Mouse (Mus musculus): ENCODE measurements around the gene Phyh.

The Phyh gene

DNA sequence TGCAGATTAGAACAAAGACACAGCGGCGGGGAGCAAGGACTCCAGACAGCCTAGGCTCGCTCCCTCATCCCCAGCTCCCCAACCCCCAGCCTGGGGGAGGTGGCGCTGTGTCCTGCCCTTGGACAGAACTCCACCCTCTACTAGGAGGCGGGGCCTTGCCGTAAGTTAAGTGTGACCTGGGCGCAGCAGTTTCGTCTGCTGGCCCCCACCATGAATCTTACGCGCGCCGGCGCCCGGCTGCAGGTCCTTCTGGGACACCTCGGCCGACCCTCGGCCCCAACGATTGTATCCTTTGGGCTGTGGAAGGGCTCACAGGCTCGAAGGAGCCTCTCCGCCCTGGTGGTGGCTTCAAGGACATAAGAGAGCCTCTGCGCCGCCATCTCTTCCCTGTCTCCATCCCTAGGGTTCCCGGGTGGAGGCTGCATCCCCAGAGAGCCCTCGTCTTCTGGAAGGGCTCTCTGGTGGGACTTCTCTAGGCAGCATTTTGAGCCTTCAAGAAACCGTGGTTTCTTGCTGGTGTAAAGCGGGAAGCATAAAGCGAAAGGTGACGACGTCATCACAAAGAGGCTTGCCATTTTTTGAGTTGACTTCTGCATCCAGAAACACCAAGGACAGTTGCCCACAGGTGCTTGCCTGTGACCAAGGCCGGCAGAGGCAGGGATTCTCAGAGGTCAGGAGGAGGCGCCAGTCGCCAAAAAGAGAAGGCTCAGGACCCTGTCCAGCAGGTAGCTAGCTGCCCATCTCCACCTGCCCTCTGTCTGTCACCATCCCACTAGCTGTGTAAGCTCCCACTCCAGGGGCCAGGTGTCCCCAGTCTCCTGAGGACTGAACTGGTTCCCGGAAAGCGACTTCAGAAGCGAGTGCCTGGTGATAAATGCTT lies at the start of gene Phyh:
Gene Phyh (plus strand): TSS at position 160 of the 880 bp plus-strand sequence.
- DNase-seq (ENCODE audit: low spot score in 2 of 2), result peak; percentile 72 to 79

DNA sequence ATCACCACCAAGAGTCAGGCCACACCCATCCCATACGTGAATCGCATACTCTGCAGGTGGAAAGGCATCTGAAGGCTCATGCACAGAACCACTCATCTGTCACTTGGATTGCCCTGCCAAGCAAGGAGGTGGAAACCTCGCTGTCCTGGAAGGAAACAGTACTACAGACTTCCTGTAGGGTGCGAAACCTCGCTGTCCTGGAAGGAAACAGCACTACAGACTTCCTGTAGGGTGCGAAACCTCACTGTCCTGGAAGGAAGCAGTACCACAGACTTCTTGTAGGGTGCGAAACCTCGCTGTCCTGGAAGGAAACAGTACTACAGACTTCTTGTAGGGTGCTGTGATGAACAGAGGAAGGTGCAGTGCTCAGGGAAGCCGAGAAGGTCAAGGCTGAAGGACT lies 46.1 kb upstream of the Phyh start:
- DNase-seq (ENCODE audit: low spot score in 2 of 2), result no peak

DNA sequence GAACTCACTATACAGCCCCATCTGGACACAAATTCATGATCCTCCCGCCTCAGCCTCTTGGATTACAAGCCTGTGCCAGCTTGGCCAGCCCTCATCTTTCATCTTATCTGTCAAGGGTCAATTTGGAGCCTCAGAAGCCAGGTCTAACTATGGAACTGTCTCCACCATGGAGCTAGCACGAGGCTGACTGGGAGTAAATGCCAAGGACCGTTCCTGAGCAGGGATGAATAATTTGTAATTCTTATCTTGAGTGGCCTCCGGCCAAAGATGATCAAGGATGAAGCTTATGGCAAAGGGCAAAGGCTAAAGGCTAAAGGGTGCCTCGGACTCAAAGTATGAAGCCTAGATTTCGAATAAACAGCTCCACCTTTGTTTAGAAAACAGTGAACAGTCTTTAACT lies 45.5 kb upstream of the Phyh start:
- no peak for DNase-seq (ENCODE audit: low spot score in 2 of 2)

DNA sequence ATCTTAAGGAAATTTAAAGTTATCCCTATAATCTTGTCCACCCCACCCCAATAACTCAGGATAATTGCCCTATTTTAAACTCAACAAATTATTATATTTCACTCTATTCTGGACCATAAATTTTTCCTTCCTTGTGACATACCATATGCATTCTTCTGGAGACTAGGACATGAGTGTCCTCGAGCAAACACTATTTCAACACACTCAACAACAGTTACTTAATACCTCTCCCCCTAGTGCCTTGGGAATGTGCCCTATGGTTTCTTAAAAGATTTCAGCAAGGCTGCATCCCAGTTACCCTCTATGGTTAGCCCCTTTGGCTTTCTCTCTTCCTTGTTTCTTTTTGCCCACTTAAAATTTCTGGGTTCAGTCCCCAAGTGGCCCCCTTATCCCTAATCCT lies 43.7 kb upstream of the Phyh start:
- no peak for DNase-seq (ENCODE audit: low spot score in 2 of 2)

DNA sequence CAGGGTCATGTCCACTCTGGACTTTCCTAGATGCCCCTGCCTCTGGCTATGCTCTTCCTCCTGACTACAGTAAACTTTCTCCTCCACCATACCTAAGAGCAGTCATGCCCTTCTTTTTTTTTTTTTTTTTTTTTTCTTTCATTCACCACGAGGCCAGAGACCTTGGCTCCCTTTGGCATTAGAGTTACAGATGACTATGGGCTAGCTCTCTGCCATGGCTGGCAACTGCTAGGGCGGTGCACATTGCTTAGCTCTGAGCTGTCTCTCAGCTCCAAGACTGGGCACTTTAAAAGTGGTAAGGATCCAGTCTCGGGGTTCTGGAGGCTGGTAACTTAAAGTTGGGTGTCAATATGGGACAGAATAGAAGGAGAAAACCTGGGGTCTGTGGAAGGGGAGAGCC lies 42.7 kb upstream of the Phyh start:
- DNase-seq (ENCODE audit: low spot score in 2 of 2), result no peak

DNA sequence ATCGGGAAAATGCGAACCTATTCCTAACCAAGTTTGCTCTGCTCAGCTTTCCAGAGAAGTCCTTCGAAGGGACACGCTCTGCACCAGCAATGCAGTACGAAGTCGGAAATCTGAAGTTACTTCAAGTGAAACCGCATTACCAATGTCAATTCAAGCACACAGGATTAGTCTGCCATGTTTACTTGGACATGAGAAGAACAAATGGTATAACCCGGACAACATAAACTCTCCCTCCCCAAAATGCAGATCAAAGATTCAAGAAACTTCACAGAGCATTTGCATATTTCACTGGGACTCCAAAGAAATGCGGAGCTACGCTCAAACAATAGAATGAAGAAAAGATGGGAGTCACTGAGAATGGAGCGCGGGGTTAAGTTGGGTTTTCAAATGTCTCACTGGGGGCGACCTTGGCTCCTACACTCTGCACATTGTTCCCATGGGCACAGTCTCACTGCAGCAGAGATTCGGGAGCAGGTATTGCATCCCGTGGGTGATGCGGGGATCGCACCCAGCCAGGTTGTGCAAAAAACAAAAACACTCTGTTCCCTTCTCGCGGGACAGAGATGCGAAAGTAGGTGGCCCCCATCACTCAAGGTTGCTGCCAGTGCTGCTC lies 38.0 kb upstream of the Phyh start:
- peak in 1 of 2 experiments; percentile 33 for DNase-seq (ENCODE audit: low spot score in 2 of 2)

DNA sequence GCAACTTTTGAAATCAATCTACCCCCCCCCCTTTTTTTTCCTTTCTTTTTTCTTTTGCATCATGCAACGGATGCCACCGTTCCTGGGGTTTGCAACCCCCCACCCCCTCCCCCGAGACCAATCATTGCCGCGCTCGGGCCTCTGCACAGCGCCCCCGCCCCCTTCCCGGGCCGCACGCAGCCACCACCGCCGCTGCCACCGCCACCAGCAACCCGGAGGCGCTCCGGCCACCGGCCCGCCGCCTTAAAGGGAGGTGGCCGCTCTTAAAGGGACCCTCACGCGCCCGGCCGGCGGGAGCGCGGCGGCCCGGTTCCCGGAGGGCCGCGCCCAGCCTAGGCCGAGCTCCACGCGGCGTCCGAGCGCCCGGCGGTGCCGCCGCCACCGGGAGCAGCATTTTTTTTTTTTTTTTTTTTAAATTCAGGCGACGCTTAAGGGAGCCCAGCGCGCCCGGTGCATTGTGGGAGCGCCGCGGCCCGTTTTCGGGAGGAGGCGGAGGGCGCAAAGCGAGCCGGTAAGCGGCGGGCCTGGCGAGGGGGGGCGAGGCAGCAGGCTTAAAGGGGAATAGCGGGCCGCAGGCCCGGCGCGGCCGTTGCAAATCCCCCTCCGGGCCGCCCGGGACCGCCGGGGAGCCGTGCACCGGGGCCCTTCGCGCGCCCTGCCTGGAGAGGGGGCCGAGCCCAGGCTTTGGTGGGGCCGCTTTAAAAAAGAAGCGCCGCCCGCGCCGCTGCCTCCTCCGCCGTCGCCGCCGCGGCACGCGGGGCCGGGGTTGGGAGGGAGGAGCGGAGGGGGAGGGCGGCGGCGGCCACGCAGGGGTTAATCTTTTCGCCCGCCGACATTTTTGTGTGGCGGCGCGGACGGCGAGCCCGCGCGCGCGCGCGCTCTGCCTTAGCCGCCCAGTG lies 37.2 kb upstream of the Phyh start, which contains the start of gene Sephs1:
Gene Sephs1 (plus strand): TSS at position 215 of the 899 bp plus-strand sequence.
- DNase-seq (ENCODE audit: low spot score in 2 of 2), result peak; percentile 65 to 77

DNA sequence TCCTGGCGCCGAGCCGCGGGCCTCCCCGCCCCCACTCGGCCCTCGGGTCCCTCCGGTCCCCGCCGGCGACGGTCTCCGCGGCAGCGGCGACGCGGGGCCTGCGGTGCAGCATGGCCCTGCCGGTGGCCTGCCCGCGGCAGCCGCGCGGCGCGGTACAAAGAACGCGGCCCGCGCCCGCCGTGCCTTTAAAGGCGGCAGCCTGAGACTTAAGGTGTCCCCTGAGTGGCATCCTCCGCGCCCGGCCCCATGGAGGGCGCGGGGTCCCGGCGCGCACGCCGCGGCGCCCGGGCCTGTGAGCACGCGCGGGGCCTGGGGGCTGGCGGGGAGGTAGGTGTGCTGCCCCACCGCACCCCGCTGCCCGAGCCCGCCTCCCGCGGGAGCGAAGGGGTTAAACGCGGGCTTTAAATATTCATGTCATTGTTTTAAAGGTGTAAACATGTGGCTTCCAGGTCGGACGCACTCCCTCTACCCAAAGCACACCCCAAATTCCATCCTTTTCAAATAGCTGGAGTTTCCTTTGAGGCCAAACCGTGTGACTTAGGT lies 36.5 kb upstream of the Phyh start:
- peak; percentile 46 to 48 for DNase-seq (ENCODE audit: low spot score in 2 of 2)

DNA sequence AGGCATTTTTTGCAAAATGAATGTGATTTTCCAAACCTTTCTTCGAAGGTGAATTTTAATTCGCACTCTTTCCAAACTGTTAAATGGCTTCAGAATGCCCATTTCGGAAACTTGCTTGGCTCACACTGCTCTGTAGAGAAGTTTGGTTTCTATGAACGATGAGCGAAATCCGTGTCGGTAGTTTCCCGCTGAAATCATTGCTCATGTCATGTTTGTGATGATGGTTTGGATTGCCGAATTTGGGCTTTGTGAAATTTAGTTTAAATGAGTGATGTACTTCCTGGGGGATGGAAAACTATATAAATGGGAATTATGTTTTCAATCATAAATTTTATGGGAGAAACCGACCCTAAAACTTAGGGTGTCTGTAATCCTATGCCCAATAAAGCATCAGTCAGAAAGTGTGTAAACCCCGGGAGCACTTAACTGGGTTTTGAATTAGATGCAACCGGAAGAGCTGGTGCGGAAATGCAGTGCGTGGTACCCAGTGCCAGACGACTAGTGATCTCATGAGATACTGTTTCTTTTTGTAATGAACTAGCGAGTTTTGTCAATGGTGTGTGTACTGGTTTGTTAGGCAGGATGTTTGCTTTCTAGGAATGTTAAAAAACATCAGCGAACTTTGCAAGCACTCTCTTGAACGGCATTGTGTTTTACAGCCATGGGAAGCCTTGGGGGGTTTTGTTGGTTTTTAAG lies 35.7 kb upstream of the Phyh start:
- DNase-seq (ENCODE audit: low spot score in 2 of 2), result no peak

DNA sequence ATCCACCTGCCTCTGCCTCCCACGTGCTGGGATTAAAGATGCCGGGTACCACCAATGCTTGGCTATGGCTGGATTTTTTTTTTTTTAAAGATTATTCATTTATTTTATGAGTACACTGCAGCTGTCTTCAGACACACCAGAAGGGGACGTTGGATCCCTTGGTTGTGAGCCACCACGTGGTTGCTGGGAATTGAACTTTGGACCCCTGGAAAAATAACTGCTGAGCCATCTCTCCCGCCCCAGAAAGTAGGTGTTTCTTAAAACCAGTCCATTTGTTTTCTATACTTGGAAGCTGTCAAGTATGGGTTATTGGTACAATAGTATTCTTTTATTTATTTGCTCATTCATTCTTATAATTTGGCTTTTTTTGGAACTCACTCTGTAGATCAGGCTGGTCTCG lies 31.9 kb upstream of the Phyh start:
- no peak for DNase-seq (ENCODE audit: low spot score in 2 of 2)

DNA sequence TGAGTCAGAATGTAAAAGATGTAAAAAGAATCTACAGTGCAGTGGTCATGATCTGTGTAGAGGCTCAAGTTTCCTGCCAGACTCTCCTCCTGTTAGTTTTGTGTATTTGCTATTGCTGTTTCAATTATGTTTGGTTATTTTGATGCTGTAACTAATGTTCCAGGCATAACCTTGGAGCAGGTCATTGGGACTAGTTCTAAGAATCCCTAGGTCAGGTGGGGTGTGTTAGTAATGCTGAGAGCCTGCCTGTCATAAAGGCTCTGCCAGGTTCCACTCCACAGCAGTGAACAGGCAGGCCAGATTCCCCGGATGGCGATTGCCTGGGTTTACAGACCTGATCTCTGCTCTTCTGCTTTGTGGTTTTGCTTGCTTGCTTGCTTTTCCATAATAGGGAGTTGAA lies 23.2 kb upstream of the Phyh start:
- DNase-seq (ENCODE audit: low spot score in 2 of 2), result no peak

DNA sequence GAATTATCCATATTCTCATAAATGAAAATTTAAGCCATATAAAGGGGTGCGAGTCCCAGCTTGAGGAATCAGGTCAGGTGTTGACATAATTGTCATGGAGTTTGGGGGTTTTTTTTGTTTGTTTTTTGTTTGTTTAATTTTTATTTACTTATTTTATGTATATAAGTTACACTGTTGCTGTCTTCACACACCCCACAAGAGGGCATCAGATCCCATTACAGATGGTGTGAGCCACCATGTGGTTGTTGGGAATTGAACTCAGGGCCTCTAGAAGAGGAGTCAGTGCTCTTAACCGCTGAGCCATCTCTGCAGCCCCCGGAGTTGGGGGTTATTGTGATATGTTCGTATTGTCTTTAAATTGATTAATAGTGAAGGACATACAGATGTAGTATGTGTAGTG lies 21.8 kb upstream of the Phyh start:
- no peak for DNase-seq (ENCODE audit: low spot score in 2 of 2)

DNA sequence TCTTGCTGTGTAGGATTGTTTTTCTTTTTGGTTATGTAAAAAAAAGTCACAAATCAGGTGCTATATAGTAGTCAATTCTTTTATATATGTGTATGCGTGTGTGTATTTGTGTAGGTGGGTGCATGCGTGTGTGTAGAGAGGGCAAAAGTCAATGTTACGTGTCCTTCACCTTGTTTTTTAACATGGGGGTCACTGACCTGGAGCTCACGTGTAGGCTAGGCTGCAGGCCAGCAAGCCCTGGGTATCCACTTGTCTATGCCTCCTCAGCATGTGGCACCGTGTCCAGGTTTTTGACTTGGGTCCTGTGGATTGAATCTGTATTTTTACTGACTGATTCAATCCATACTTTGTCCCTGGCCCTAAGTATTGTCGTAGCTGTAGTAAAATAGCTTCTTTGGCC lies 18.2 kb upstream of the Phyh start:
- DNase-seq (ENCODE audit: low spot score in 2 of 2), result no peak

DNA sequence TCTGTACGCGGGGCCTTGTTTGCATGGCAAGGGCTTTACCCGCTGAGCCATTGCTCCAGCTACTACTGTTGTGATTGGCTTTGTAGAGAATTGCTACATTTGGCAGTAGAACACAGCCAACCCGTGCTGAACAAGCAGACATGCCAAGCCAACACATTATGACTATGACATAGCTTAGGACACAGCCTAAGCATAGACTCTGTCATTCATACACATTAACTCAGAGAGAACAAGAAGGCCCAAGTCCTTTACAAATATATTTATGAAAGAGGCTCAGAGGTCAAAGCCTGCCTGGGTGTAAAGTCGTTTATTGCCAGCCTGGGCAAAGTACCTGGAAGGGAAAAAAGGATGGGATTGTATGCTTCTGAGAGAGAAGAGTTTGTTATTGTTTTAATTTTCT lies 16.5 kb upstream of the Phyh start:
- DNase-seq (ENCODE audit: low spot score in 2 of 2), result no peak

DNA sequence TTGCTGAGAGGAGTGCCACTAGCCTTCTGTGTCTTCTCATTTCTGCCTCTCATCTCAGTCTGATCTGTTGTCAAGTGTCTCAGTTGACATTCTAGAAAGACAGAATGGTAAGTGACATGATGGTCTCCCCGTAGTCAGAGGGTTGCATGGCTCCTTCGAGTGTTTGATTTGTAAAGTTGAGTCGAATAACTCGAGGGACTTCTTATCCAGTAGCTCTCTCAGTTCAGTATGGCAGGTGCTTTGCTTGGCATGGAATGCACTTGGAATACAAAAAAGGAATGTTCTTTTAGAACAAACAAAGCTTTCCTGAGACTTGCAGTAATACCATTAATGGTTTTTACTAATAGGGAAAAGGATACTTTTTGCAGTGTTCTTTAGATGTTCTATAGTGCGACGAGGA lies 11.7 kb upstream of the Phyh start:
- DNase-seq (ENCODE audit: low spot score in 2 of 2), result no peak

DNA sequence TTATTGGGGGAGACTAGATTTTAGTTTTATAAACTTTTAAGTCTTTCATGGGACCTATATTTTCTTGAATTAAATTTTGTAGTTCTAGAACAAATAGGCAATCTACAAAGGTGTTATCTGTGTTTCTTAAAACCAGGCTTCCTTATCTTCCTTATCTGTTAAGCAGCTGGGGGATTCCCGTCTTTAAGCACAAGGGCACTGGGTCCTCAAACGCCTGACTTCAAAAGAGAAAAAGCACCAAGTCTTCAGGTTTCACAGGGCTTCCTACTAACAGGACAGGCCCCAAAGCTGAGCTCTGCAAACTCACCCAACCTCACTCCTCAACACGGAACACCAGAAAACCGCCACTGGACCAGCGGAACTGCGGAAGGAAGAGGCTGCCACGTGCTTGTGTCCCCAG lies 10.9 kb upstream of the Phyh start:
- no peak for DNase-seq (ENCODE audit: low spot score in 2 of 2)

DNA sequence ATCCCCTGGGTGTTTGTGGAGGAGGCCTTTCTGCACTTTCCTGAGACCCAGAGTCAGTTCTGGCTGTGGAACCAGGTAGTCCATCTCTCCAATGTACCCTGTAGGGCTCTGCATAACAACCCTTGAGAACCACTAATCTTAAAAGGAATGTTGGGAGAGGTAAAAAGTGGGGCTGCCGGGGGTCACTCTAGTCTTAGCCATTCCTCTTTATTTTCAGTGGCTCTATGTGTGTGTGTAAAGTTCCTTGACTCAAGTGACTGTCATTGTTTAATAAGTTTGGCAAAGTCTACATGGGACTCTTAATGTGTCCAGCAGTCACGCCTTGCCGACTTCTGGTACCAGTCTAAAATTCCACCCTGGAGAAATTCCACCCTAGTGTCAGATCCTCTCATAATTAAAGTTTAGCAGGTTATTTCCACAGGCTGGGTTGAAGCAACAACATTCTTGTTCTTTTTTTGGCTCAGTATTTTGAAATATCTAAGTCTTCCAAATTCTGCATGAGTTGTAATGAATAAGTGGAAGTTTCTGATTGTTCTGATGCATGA lies 10.0 kb upstream of the Phyh start:
- no peak for DNase-seq (ENCODE audit: low spot score in 2 of 2)

DNA sequence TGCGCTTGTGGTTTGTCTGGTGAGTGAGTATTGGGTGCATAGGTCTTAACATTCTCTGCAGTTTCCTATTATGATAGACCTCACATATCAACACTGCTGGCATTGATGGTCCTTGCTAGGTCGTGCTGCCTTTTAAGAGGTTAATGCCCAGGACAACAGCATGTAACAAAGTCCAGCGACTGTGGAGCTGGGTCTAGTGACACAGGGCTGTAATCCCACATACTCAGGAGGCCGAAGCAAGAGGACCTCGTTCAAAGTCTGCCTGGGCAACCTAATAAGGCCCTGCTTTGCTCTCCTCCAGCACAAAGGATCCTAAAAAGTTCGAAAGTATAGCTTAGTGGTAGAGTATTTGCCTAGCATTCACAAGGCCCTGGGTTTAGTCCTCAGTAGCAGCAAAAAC lies 8.9 kb upstream of the Phyh start:
- DNase-seq (ENCODE audit: low spot score in 2 of 2), result no peak

DNA sequence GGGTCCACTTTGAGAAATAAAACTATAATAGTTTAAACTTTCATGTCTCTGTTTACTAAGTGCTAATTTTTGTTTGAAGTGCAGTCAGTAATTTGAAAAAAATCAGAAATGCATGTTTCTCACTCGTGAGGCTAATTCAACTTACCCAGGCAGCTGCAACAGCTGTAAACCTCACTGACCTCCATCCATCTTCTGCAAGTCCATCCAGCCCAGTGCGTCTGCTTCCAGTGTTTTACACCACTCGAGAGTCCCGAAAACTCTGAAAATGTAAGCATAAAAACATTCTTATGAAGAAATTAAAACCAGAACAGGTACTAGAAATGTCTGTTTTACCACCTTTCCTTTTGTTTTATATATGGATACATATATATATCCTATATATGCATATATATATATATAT lies 8.3 kb upstream of the Phyh start:
- DNase-seq (ENCODE audit: low spot score in 2 of 2), result no peak

DNA sequence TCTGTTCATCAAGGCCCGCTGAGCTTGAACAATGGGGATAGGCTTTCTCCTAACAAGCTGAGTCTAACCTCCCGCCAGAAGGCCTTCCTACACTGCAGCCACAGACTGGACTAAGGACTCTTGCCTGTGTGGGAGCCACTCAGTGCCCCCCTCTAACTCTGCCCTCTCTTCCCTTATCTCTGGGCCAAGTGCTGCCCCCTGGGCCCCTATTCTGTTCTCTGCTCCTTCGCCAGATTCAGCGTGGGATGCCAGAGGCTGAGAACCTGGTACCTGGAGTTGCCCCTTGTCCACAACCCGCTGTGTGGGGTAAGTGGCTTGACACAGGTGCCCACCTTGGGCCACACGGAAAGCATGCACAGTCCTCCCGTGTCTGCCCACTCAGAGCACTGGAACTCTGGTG lies 4.9 kb upstream of the Phyh start:
- no peak for DNase-seq (ENCODE audit: low spot score in 2 of 2)

DNA sequence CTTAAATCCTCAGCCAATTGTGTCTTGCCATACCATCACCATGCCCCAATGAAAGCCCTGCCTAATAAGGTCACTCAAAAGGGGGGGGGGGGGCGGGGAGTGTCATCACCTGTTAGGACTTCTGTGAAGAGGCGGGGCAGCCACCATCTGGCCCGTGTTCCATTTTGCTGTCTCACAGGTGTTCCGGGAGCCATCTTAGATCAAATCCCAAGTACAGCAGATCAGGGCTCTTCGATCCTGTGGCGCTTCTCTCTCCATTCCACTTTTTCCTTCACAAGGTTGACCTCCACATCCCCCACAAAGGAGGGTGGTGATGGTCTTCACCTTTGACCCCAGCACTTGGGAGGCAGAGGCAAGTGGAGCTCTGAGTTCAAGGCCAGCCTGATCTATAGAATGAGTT lies 2.8 kb upstream of the Phyh start:
- DNase-seq (ENCODE audit: low spot score in 2 of 2), result no peak
